Mouse (Mus musculus) ES-Bruce4 (cell line): ENCODE results near the gene Slc28a1.

Source experiments
- CTCF ChIP-seq: IDR thresholded peaks from one replicate; pipeline ENCODE4 v1.8.1; 2011; ENCODE audit warnings: low read depth, low read length
- EP300 ChIP-seq: IDR thresholded peaks from 2 replicates; pipeline ENCODE4 v1.6.1; 2011; ENCODE audit warnings: low read depth, low read length; ENCODE audit not compliant: insufficient read depth

DNA sequence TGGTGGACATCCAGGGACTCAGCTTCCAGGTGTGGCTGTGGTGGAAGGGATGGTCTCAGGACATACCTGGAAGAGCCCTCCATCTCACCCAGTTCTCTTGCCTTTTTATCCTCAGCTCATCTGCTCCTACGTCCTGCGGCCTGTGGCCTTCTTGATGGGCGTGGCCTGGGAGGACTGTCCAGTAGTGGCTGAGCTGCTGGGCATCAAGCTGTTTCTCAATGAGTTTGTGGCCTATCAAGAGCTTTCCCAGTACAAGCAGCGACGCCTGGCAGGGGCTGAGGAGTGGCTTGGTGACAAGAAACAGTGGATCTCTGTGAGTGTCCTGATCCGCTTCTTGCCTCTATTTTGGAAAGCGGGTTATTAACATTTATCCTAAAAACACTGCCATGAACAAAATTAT lies 49.8 kb downstream of the Slc28a1 start:
- TF ChIP-seq EP300 (no peak), CTCF (no peak)
